Mouse (Mus musculus) urinary bladder, adult 2 months (tissue): ENCODE data around the gene Cd151. TPM values are rescaled to one million over a fixed set of nuclear protein-coding genes. Genes with fewer than 3 reads are reported as not detected.
"Not testable (repeated sequence)": the region's sequence is repeated elsewhere in the genome, so short reads cannot be mapped to it uniquely, and the experiment has no call there.

Source experiments
- DNase-seq: peaks from one replicate; pipeline ENCODE4 v3.0.0; 2022; ENCODE audit warnings: low spot score
- polyA plus RNA-seq: library from polyadenylated mRNA; depleted of rRNA; stranded (reverse); fragments of >200 nt; gene quantifications from 2 replicates; pipeline ENCODE4 v1.2.3, GENCODE M21; 2012

Gene Cd151
- polyA plus RNA-seq, 1 experiment: 288 TPM

- DNase-seq: no peak
These were observed 31.2 kb upstream of the Cd151 start for GRCm38 (mm10) chr7:141435856-141436522.

- DNase-seq: no peak
These were observed 30.7 kb upstream of the Cd151 start for GRCm38 (mm10) chr7:141436523-141436892.

- DNase-seq: no peak
These were observed 29.7 kb upstream of the Cd151 start, which contains the start of gene Slc25a22 for GRCm38 (mm10) chr7:141437178-141438120. TSS of gene Slc25a22 (minus strand) at chr7:141437892.

GRCm38 (mm10) chr7:141438201-141438968 is 28.8 kb upstream of the Cd151 start:
- DNase-seq: no peak

GRCm38 (mm10) chr7:141439140-141439679 is 28.0 kb upstream of the Cd151 start:
- DNase-seq: no peak

GRCm38 (mm10) chr7:141439811-141440210 is 27.4 kb upstream of the Cd151 start:
- DNase-seq: no peak

GRCm38 (mm10) chr7:141440613-141441012 is 26.6 kb upstream of the Cd151 start:
- no peak for DNase-seq

GRCm38 (mm10) chr7:141441460-141441859 is 25.7 kb upstream of the Cd151 start:
- no peak for DNase-seq

- peak; percentile 20 for DNase-seq
These were observed 25.0 kb upstream of the Cd151 start for GRCm38 (mm10) chr7:141442199-141442598.

- DNase-seq: peak; percentile 35
These were observed 23.9 kb upstream of the Cd151 start for GRCm38 (mm10) chr7:141443081-141443821.

- DNase-seq: peak; percentile 54
These were observed 23.4 kb upstream of the Cd151 start, which contains the start of gene Pidd1 for GRCm38 (mm10) chr7:141443828-141444237. TSS of gene Pidd1 (minus strand) at chr7:141444025.

- not testable (repeated sequence) for DNase-seq
These were observed 20.8 kb upstream of the Cd151 start for GRCm38 (mm10) chr7:141446374-141446773.

- DNase-seq: peak; percentile 94
These were observed 19.8 kb upstream of the Cd151 start, which contains the start of gene Rplp2 for GRCm38 (mm10) chr7:141447110-141447991. TSS of gene Rplp2 (plus strand) at chr7:141447370.

GRCm38 (mm10) chr7:141451928-141452327 is 15.3 kb upstream of the Cd151 start:
- no peak for DNase-seq

- DNase-seq: no peak
These were observed 13.6 kb upstream of the Cd151 start for GRCm38 (mm10) chr7:141453636-141454035.

GRCm38 (mm10) chr7:141454967-141455551 is 12.1 kb upstream of the Cd151 start, which contains the start of gene Pnpla2:
TSS of gene Pnpla2 (plus strand) at chr7:141455198.
- peak; percentile 88 for DNase-seq

GRCm38 (mm10) chr7:141455610-141456314 is 11.4 kb upstream of the Cd151 start:
- DNase-seq: peak; percentile 63

GRCm38 (mm10) chr7:141456739-141457138 is 10.5 kb upstream of the Cd151 start:
- DNase-seq: peak; percentile 30

- no peak for DNase-seq
These were observed 10.0 kb upstream of the Cd151 start for GRCm38 (mm10) chr7:141457236-141457635.
